Mouse (Mus musculus) cerebellum, adult 11-12 months (tissue): ENCODE measurements around the gene Ass1.

ENCODE experiments used
- DNase-seq: peaks from one replicate; pipeline ENCODE4 v3.0.0; 2022

Gene Ass1

GRCm38 (mm10) chr2:31458989-31459936 is 10.7 kb upstream of the Ass1 start:
- no peak for DNase-seq

GRCm38 (mm10) chr2:31460025-31460571 is 9.9 kb upstream of the Ass1 start:
- DNase-seq, result no peak

- no peak for DNase-seq
Measured at GRCm38 (mm10) chr2:31460920-31461319, 9.1 kb upstream of the Ass1 start.

- DNase-seq, result no peak
Measured at GRCm38 (mm10) chr2:31462051-31462450, 8.0 kb upstream of the Ass1 start.

GRCm38 (mm10) chr2:31463253-31463652 is 6.8 kb upstream of the Ass1 start:
- DNase-seq, result no peak

- DNase-seq, result no peak
Measured at GRCm38 (mm10) chr2:31463696-31464528, 6.1 kb upstream of the Ass1 start.

GRCm38 (mm10) chr2:31464529-31464910 is 5.5 kb upstream of the Ass1 start:
- DNase-seq, result no peak

- DNase-seq, result no peak
Measured at GRCm38 (mm10) chr2:31467457-31467856, 2.5 kb upstream of the Ass1 start.

- no peak for DNase-seq
Measured at GRCm38 (mm10) chr2:31468857-31469256, 1.1 kb upstream of the Ass1 start.

- no peak for DNase-seq
Measured at GRCm38 (mm10) chr2:31469480-31469879, 527 bp upstream of the Ass1 start.

GRCm38 (mm10) chr2:31470683-31471385 is 827 bp downstream of the Ass1 start:
- no peak for DNase-seq

GRCm38 (mm10) chr2:31471611-31472010 is 1.6 kb downstream of the Ass1 start:
- no peak for DNase-seq

GRCm38 (mm10) chr2:31472406-31473065 is 2.5 kb downstream of the Ass1 start:
- DNase-seq, result no peak

GRCm38 (mm10) chr2:31473941-31474340 is 3.9 kb downstream of the Ass1 start:
- DNase-seq, result no peak

- DNase-seq, result no peak
Measured at GRCm38 (mm10) chr2:31474686-31475085, 4.7 kb downstream of the Ass1 start.

- DNase-seq, result no peak
Measured at GRCm38 (mm10) chr2:31476107-31476820, 6.3 kb downstream of the Ass1 start.

GRCm38 (mm10) chr2:31477234-31478161 is 7.5 kb downstream of the Ass1 start:
- DNase-seq, result no peak

- DNase-seq, result peak; percentile 76
Measured at GRCm38 (mm10) chr2:31482914-31483575, 13.0 kb downstream of the Ass1 start.

- peak; percentile 79 for DNase-seq
Measured at GRCm38 (mm10) chr2:31484187-31484586, 14.2 kb downstream of the Ass1 start.

- DNase-seq, result peak; percentile 57
Measured at GRCm38 (mm10) chr2:31489166-31489565, 19.2 kb downstream of the Ass1 start.
